Mouse (Mus musculus): ENCODE measurements around the gene Mpig6b. TPM values are rescaled to one million over a fixed set of nuclear protein-coding genes. Genes with fewer than 3 reads are reported as not detected.
A peak's percentile ranks its signal among the peaks of the same experiment; 100 is the strongest.

Mpig6b gene
- polyA plus RNA-seq, 1 experiment from 2014 or later = 0.92 TPM

- 52% methylated on average over 3 of the region's 3 CpGs for WGBS
- no peaks in the 10 kb centered on the region for H3K9me3 ChIP-seq
- H3K9ac ChIP-seq = no peak overlapping the region
- no peaks in the 10 kb centered on the region for H3K36me3 ChIP-seq
- H3K4me3 ChIP-seq = no peak overlapping the region
- no peak for ATAC-seq (ENCODE audit: extremely low read depth, insufficient number of reproducible peaks, low FRiP score, low TSS enrichment)
- peaks cover 21% of the 10 kb centered on the region for H3K27me3 ChIP-seq (replicated peaks)
- no peak overlapping the region for H3K27ac ChIP-seq (replicated peaks)
- no peak overlapping the region for H3K4me2 ChIP-seq
- H3K4me1 ChIP-seq = peaks cover 20% of the 10 kb centered on the region
These were observed 18.0 kb upstream of the Mpig6b start for GRCm38 (mm10) chr17:35083929-35084497.

DNA sequence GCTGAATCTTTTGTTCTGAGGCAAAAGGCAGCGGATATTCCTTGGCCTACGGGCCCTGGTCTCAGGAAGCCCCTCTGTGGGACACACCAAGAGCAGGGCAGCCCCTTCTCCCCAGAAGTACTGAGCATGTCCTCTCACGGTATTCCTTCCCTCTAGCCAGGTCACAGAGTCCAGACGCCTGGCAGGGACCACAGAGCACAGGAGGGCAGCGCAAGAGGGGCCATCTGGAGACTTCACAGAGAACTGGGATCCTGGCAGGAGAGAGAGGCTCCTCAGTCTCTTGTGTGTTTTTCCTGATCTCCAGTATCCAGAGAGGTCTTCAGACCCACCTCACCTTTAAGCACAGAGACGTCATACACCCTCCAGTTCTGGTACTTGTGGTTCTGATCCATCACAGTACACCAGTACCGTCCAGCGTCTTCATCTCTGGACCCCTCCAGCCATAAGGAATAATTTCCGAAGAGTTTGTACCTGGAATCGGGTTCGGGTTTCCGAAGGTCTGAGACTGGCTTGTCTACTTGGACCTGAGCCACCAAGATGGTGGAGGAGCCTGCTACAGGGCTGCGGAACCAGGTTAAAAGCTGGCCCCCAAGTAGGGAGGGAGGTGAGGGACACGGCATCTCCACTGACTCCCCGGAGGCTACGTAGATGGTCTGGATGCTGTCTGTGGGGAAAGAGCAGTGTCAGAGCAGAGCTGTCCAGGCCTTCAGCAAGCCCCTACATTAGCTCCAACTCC is 17.0 kb upstream of the Mpig6b start:
- 78% methylated on average over 16 of the region's 16 CpGs for WGBS
- no peaks in the 10 kb centered on the region for H3K9me3 ChIP-seq
- no peak for ATAC-seq (ENCODE audit: extremely low read depth, insufficient number of reproducible peaks, low FRiP score, low TSS enrichment)
- H3K4me3 ChIP-seq = no peak overlapping the region
- peaks cover 18% of the 10 kb centered on the region for H3K4me1 ChIP-seq
- peaks cover 26% of the 10 kb centered on the region for H3K27me3 ChIP-seq (replicated peaks)
- no peak overlapping the region for H3K9ac ChIP-seq
- no peak overlapping the region for H3K4me2 ChIP-seq
- H3K27ac ChIP-seq (replicated peaks) = no peak overlapping the region
- no peaks in the 10 kb centered on the region for H3K36me3 ChIP-seq

- Histone ChIP-seq H3K4me1 (peaks cover 31% of the 10 kb centered on the region), H3K27me3 (replicated peaks) (peaks cover 27% of the 10 kb centered on the region), H3K9ac (no peak overlapping the region), H3K36me3 (no peaks in the 10 kb centered on the region), H3K4me2 (no peak overlapping the region), H3K27ac (replicated peaks) (no peak overlapping the region), H3K9me3 (no peaks in the 10 kb centered on the region), H3K4me3 (no peak overlapping the region)
- 91% methylated on average over 4 of the region's 4 CpGs for WGBS
- ATAC-seq (ENCODE audit: extremely low read depth, insufficient number of reproducible peaks, low FRiP score, low TSS enrichment) = no peak
These were observed 14.7 kb upstream of the Mpig6b start for GRCm38 (mm10) chr17:35080710-35081109.

- H3K36me3 ChIP-seq = no peaks in the 10 kb centered on the region
- peak overlapping the region; percentile 10 for H3K4me3 ChIP-seq
- peaks cover 2% of the 10 kb centered on the region; the same call in 1 of the 2 replicates for H3K9me3 ChIP-seq
- H3K27ac ChIP-seq (replicated peaks) = no peak overlapping the region
- peaks cover 27% of the 10 kb centered on the region for H3K27me3 ChIP-seq (replicated peaks)
- peak overlapping the region; percentile 58 for H3K4me2 ChIP-seq
- H3K4me1 ChIP-seq = peaks cover 29% of the 10 kb centered on the region
- ATAC-seq (ENCODE audit: extremely low read depth, insufficient number of reproducible peaks, low FRiP score, low TSS enrichment) = no peak
- WGBS = 27% methylated on average over 6 of the region's 6 CpGs
- peak overlapping the region; percentile 48 for H3K9ac ChIP-seq
These were observed 14.3 kb upstream of the Mpig6b start for GRCm38 (mm10) chr17:35080248-35080647.

- H3K4me3 ChIP-seq = peak overlapping the region; percentile 10
- peaks cover 29% of the 10 kb centered on the region for H3K4me1 ChIP-seq
- no peak overlapping the region for H3K27ac ChIP-seq (replicated peaks)
- no peaks in the 10 kb centered on the region for H3K36me3 ChIP-seq
- ATAC-seq (ENCODE audit: extremely low read depth, insufficient number of reproducible peaks, low FRiP score, low TSS enrichment) = no peak
- peaks cover 2% of the 10 kb centered on the region; the same call in 1 of the 2 replicates for H3K9me3 ChIP-seq
- 9% methylated on average over 9 of the region's 9 CpGs for WGBS
- H3K27me3 ChIP-seq (replicated peaks) = peaks cover 27% of the 10 kb centered on the region
- peak overlapping the region; percentile 48 for H3K9ac ChIP-seq
- H3K4me2 ChIP-seq = peak overlapping the region; percentile 58
These were observed 13.8 kb upstream of the Mpig6b start for GRCm38 (mm10) chr17:35079778-35080177.

GRCm38 (mm10) chr17:35077786-35078233 is 11.8 kb upstream of the Mpig6b start, which contains the start of gene Ly6g6d:
Gene Ly6g6d (minus strand): TSS chr17:35078065.
- no peak for ATAC-seq (ENCODE audit: extremely low read depth, insufficient number of reproducible peaks, low FRiP score, low TSS enrichment)
- Histone ChIP-seq H3K9ac (peak within 1 kb of the TSS; percentile 70), H3K9me3 (peaks cover 2% of the 10 kb centered on the region; the same call in 1 of the 2 replicates), H3K4me2 (peak within 1 kb of the TSS; percentile 67), H3K36me3 (no peaks in the 10 kb centered on the region), H3K4me3 (peak within 1 kb of the TSS; percentile 41), H3K27me3 (replicated peaks) (peaks cover 20% of the 10 kb centered on the region), H3K27ac (replicated peaks) (peak within 1 kb of the TSS; percentile 13; the same call in 1 of the 2 replicates), H3K4me1 (peaks cover 29% of the 10 kb centered on the region)
- WGBS = 9% methylated on average over 14 of the region's 14 CpGs

DNA sequence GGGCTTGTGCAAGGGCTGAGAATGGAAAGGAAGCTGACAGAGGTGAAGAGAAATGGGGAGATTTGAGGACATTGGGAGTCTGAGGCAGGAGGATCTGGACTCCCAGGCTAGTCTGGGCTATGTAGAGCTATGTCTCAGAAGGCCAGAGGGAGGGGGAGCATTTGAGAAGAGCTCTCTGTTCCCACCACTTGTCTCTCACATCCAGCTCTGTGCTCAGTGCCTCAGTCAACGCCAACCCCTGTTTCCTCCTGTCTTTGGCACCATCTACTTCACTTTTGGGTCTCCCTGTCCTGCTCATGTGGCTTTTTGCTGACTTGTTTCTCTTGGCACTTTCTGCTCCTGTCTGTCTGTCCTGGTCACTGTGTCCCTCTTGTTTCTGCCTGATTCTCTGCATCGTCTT is 11.3 kb upstream of the Mpig6b start:
- peak overlapping the region; percentile 13; the same call in 1 of the 2 replicates for H3K27ac ChIP-seq (replicated peaks)
- WGBS = 36% methylated on average over 2 of the region's 2 CpGs
- H3K4me3 ChIP-seq = peak overlapping the region; percentile 41
- no peaks in the 10 kb centered on the region for H3K36me3 ChIP-seq
- peak overlapping the region; percentile 70 for H3K9ac ChIP-seq
- no peak for ATAC-seq (ENCODE audit: extremely low read depth, insufficient number of reproducible peaks, low FRiP score, low TSS enrichment)
- peaks cover 20% of the 10 kb centered on the region for H3K27me3 ChIP-seq (replicated peaks)
- peaks cover 29% of the 10 kb centered on the region for H3K4me1 ChIP-seq
- peaks cover 2% of the 10 kb centered on the region; the same call in 1 of the 2 replicates for H3K9me3 ChIP-seq
- peak overlapping the region; percentile 67 for H3K4me2 ChIP-seq

DNA sequence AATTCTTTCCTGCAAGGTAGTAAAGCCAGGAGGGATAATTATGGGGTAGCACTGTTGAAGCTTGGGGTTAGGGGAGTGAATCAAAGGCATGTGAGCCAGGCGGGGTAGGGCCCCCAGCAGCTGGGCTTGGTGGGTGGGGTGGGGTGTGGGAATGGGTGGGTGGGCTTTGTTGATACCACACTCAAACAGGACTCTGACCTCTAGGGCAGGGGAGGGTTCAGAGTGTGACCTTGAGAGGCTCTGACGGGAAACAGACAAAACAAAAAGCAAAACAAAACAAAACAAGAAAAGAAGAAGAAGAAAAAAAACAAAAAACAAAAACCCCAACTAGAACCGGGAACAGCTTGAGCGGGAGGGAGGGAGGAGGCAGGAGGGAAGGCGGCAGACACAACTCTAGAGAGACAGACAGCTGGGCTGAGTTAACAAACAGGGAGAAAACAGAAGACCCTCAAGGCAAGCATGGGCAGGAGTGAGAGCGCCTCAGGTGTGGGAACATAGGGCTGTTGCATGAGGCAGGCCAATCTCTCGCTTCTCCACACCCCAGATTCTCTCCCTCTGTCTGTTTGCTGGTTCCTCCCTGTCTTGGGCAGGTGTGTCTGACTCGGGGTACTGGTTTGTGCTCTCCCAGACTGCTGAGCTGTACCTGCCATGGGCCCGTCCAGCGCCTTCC is 10.7 kb upstream of the Mpig6b start, which contains the start of gene Ly6g6e:
Gene Ly6g6e, plus strand, starts transcription at position 396 of the 670 bp plus-strand sequence.
- Histone ChIP-seq H3K4me1 (peaks cover 29% of the 10 kb centered on the region), H3K27me3 (replicated peaks) (peaks cover 15% of the 10 kb centered on the region), H3K9me3 (peaks cover 2% of the 10 kb centered on the region; the same call in 1 of the 2 replicates), H3K4me2 (peak within 1 kb of the TSS; percentile 67), H3K4me3 (peak within 1 kb of the TSS; percentile 41), H3K27ac (replicated peaks) (peak within 1 kb of the TSS; percentile 13; the same call in 1 of the 2 replicates), H3K36me3 (no peaks in the 10 kb centered on the region), H3K9ac (peak within 1 kb of the TSS; percentile 70)
- 36% methylated on average over 10 of the region's 10 CpGs for WGBS
- no peak for ATAC-seq (ENCODE audit: extremely low read depth, insufficient number of reproducible peaks, low FRiP score, low TSS enrichment)

- H3K4me2 ChIP-seq = no peak overlapping the region
- peaks cover 22% of the 10 kb centered on the region for H3K4me1 ChIP-seq
- H3K27ac ChIP-seq (replicated peaks) = no peak overlapping the region
- peaks cover 11% of the 10 kb centered on the region for H3K27me3 ChIP-seq (replicated peaks)
- H3K36me3 ChIP-seq = no peaks in the 10 kb centered on the region
- ATAC-seq (ENCODE audit: extremely low read depth, insufficient number of reproducible peaks, low FRiP score, low TSS enrichment) = no peak
- H3K9me3 ChIP-seq = peaks cover 2% of the 10 kb centered on the region; the same call in 1 of the 2 replicates
- H3K9ac ChIP-seq = 0 out of 2 replicates have a peak overlapping the region, but pooled peaks have one; percentile 37
- 49% methylated on average over 17 of the region's 17 CpGs for WGBS
- no peak overlapping the region for H3K4me3 ChIP-seq
These were observed 8.1 kb upstream of the Mpig6b start for GRCm38 (mm10) chr17:35074097-35074496.

DNA sequence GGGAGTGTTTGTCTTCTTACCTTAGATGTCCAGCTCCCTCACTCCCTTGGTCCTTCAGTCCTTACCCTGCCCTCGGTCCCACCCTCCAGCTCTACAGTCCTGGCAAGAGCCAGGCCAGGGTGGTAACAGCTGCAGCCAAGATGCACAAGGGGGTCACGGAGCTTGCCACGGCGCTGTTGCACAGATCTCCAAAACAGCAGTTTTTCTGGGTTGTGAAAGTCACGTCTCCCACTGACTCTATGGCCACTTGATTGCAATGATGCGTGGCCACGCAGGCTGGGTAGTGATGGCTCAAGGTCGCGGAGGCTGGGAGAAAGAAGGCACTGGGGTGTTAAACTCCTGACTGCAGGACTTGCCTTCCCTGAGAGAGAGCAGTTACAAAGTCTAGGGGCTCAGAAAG is 5.5 kb upstream of the Mpig6b start:
- Histone ChIP-seq H3K4me3 (no peak overlapping the region), H3K36me3 (no peaks in the 10 kb centered on the region), H3K9me3 (peaks cover 2% of the 10 kb centered on the region; the same call in 1 of the 2 replicates), H3K4me1 (peaks cover 6% of the 10 kb centered on the region; the same call in 1 of the 2 replicates), H3K27me3 (replicated peaks) (peaks cover 32% of the 10 kb centered on the region), H3K27ac (replicated peaks) (no peak overlapping the region), H3K4me2 (no peak overlapping the region), H3K9ac (no peak overlapping the region)
- ATAC-seq (ENCODE audit: extremely low read depth, insufficient number of reproducible peaks, low FRiP score, low TSS enrichment) = no peak
- 71% methylated on average over 9 of the region's 9 CpGs for WGBS
